Mouse (Mus musculus) stomach, postnatal 0 days (tissue): ENCODE results near the gene Rnf34.

Experiments used
- CTCF ChIP-seq: IDR thresholded peaks from 2 replicates; pipeline ENCODE4 v1.5.1; 2016; ENCODE audit warnings: antibody characterized with exemption, low read depth, mild to moderate bottlenecking, moderate library complexity
- EP300 ChIP-seq: optimal IDR thresholded peaks from 2 replicates; pipeline ENCODE3; 2016; ENCODE audit warnings: antibody characterized with exemption

GRCm38 (mm10) chr5:122890396-122890795, 40.5 kb downstream of the Rnf34 start:
- TF ChIP-seq EP300 (no peak), CTCF (no peak)
